Mouse (Mus musculus) heart, postnatal 0 days (tissue): ENCODE results near the gene Kdm2b. TPM values are rescaled to one million over a fixed set of nuclear protein-coding genes. Genes with fewer than 3 reads are reported as not detected.

Source experiments
- ATAC-seq: fragments of 200-750 bp; cut with Nextera tagmentation; 2 replicates; pipeline ENCODE4 v1.8.0; 2017; ENCODE audit warnings: low read depth, moderate number of reproducible peaks, moderate library complexity; ENCODE audit not compliant: insufficient read depth
- DNase-seq: peaks from one replicate; pipeline ENCODE4 v3.0.0-alpha.2; 2016; ENCODE audit warnings: low spot score
- H3K27ac ChIP-seq: fragments of 300-500 bp; sonication (generic); 2 replicates; pipeline ENCODE4 v1.5.1; 2014; ENCODE audit warnings: low read depth, mild to moderate bottlenecking
- H3K27me3 ChIP-seq: fragments of 300-500 bp; sonication (generic); 2 replicates; pipeline ENCODE4 v1.6.1; 2014; ENCODE audit warnings: low read length, mixed read lengths; ENCODE audit not compliant: control insufficient read depth, insufficient read depth
- H3K36me3 ChIP-seq: fragments of 300-500 bp; sonication (generic); replicated peaks from 2 replicates; pipeline ENCODE4 v1.6.1; 2014; ENCODE audit warnings: low read length, mixed read lengths; ENCODE audit not compliant: control insufficient read depth, insufficient read depth
- H3K4me1 ChIP-seq: fragments of 300-500 bp; sonication (generic); 2 replicates; pipeline ENCODE4 v1.6.1; 2014; ENCODE audit warnings: antibody characterized with exemption; ENCODE audit not compliant: control insufficient read depth, insufficient read depth
- H3K4me2 ChIP-seq: fragments of 300-500 bp; sonication (generic); 2 replicates; pipeline ENCODE4 v1.6.1; 2014; ENCODE audit warnings: low read depth, mild to moderate bottlenecking, low read length, moderate library complexity
- H3K4me3 ChIP-seq: fragments of 300-500 bp; sonication (generic); 2 replicates; pipeline ENCODE4 v1.5.1; 2014; ENCODE audit warnings: low read depth, low read length
- H3K9ac ChIP-seq: fragments of 300-500 bp; sonication (generic); replicated peaks from 2 replicates; pipeline ENCODE4 v1.6.1; 2014; ENCODE audit warnings: low read depth, low read length, mixed read lengths
- H3K9me3 ChIP-seq: fragments of 300-500 bp; sonication (generic); replicated peaks from 2 replicates; pipeline ENCODE4 v1.6.1; 2016; ENCODE audit warnings: low read length; ENCODE audit not compliant: control insufficient read depth
- CTCF ChIP-seq: IDR thresholded peaks from 2 replicates; pipeline ENCODE4 v1.5.1; 2016; ENCODE audit warnings: antibody characterized with exemption, control low read depth, low read depth
- EP300 ChIP-seq: IDR thresholded peaks from 2 replicates; pipeline ENCODE4 v1.6.1; 2016; ENCODE audit warnings: antibody characterized with exemption, low read depth
- WGBS: fragments of 180-500 bp; shearing (Covaris S2); extraction: QIAGEN DNeasy Blood & Tissue Kit; methylation state at CpG from one replicate; pipeline ENCODE4 v1.1.7; 2014; 5-methylcytosine and 5-hydroxymethylcytosine counted together
- polyA plus RNA-seq: library from polyadenylated mRNA; unstranded; fragments of >200 nt; fragmentation: Nextera tagmentation; extraction: Ambion mirVana; gene quantifications from 2 replicates; pipeline ENCODE4 v1.2.1, GENCODE M21; 2015
- total RNA-seq: library from RNA; depleted of rRNA; stranded (reverse); fragments of >200 nt; gene quantifications from 2 replicates; pipeline ENCODE4 v1.2.3, GENCODE M21; 2014; ENCODE audit warnings: low replicate concordance

The Kdm2b gene
- total and polyA plus RNA-seq, 2 experiments from 2014 or later: 14.7 to 29.3 TPM

GRCm38 (mm10) chr5:122989001-122989525 lies 560 bp downstream of the Kdm2b start:
- DNase-seq (peak; percentile 57), ATAC-seq (peak; percentile 67)
- Histone ChIP-seq H3K27me3 (no peaks in the 10 kb centered on the region), H3K9me3 (no peaks in the 10 kb centered on the region), H3K4me2 (peak overlapping the region; percentile 99), H3K4me1 (peaks cover 35% of the 10 kb centered on the region), H3K9ac (peak overlapping the region; percentile 88), H3K4me3 (peak overlapping the region; percentile 90), H3K36me3 (no peaks in the 10 kb centered on the region), H3K27ac (peak overlapping the region; percentile 95)
- TF ChIP-seq EP300 (no peak), CTCF (no peak)
- under 1% methylated on average over 35 of the region's 39 CpGs for WGBS

DNA sequence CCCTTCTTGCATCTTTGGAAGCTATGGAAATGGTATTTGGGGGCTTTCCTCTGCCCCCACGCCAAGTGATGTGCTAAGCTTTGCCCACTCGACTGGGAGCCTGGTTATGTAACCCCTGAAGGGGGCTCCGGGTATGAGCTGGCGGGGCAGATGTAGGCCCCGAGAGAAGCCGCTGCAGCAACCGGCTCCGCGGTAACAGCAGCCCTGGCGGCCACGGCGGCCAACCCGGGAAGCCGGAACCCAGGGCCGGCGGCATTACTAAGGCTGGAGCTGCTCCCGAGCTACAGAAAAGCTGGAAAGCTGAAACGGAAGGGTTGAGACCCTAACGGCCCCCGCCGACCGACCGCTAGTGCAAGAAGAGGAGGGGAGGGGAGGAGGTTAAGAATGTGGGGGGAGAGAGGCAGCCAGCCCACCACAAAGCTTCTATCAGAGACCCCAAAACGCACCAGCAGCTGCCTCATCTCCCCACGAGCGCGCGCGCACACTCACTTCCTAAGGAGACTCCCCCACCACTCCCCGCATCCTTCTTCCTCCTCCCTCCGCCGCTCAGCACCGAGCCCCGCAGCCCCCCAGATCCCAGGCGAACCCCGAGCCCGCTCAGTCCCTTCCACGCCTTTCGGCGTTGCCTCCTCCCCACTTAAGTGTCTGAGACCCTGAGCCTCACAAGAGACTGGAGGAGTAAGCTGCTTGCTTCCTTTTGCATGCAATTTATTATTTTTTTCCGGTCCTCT lies 1.4 kb downstream of the Kdm2b start:
- ATAC-seq (no peak), DNase-seq (no peak)
- H3K4me2 ChIP-seq: peak overlapping the region; percentile 99
- H3K9ac ChIP-seq: peak overlapping the region; percentile 88
- H3K9me3 ChIP-seq: no peaks in the 10 kb centered on the region
- peak overlapping the region; percentile 90 for H3K4me3 ChIP-seq
- peaks cover 35% of the 10 kb centered on the region for H3K4me1 ChIP-seq
- TF ChIP-seq CTCF: no peak
- no peak for TF ChIP-seq EP300
- peak overlapping the region; percentile 95 for H3K27ac ChIP-seq
- WGBS: under 1% methylated on average over 35 of the region's 41 CpGs
- H3K36me3 ChIP-seq: no peaks in the 10 kb centered on the region
- H3K27me3 ChIP-seq: no peaks in the 10 kb centered on the region

- TF ChIP-seq CTCF: no peak
- no peak for TF ChIP-seq EP300
- no peaks in the 10 kb centered on the region for H3K9me3 ChIP-seq
- peak overlapping the region; percentile 88 for H3K9ac ChIP-seq
- DNase-seq (no peak), ATAC-seq (peak; percentile 16; the same call in 1 of the 2 replicates)
- peaks cover 35% of the 10 kb centered on the region for H3K4me1 ChIP-seq
- peaks cover 5% of the 10 kb centered on the region; the same call in 1 of the 2 replicates for H3K36me3 ChIP-seq
- H3K4me2 ChIP-seq: peak overlapping the region; percentile 99
- peak overlapping the region; percentile 90 for H3K4me3 ChIP-seq
- 12% methylated on average over 39 of the region's 39 CpGs for WGBS
- H3K27me3 ChIP-seq: no peaks in the 10 kb centered on the region
- peak overlapping the region; percentile 95 for H3K27ac ChIP-seq
Measured at GRCm38 (mm10) chr5:122987211-122988020, 2.2 kb downstream of the Kdm2b start.

- DNase-seq (no peak), ATAC-seq (no peak)
- Histone ChIP-seq H3K36me3 (peaks cover 8% of the 10 kb centered on the region; the same call in 1 of the 2 replicates), H3K27me3 (no peaks in the 10 kb centered on the region), H3K9me3 (no peaks in the 10 kb centered on the region), H3K27ac (no peak overlapping the region), H3K9ac (no peak overlapping the region), H3K4me1 (peaks cover 27% of the 10 kb centered on the region), H3K4me3 (no peak overlapping the region), H3K4me2 (no peak overlapping the region)
- TF ChIP-seq EP300 (no peak), CTCF (no peak)
- WGBS: 67% methylated on average over 8 of the region's 8 CpGs
Measured at GRCm38 (mm10) chr5:122986091-122986493, 3.5 kb downstream of the Kdm2b start.

DNA sequence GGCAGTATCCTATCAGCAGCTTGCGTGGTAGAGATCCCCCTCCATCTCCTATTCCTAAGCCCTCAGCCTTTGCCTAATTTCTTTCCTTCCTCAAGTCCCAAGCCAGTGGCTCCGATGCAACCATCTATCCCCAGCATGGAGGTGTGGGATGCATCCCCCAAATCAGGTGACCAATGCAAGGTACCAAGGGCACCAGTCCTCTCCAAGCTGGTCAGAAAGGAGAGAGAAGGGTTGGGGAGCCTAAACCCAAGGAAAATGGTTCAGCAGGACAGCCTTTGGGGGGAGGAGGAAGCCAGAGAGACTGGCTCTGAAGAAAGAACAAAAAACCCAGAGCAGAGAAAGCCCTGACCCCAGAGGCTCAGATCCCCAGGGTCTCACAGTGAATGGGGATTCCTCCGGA lies 4.3 kb downstream of the Kdm2b start:
- H3K9me3 ChIP-seq: no peaks in the 10 kb centered on the region
- peaks cover 8% of the 10 kb centered on the region; the same call in 1 of the 2 replicates for H3K36me3 ChIP-seq
- no peak overlapping the region; the same call in 1 of the 2 replicates for H3K27ac ChIP-seq
- 84% methylated on average over 3 of the region's 3 CpGs for WGBS
- no peak for ATAC-seq
- H3K4me1 ChIP-seq: peaks cover 21% of the 10 kb centered on the region
- DNase-seq: no peak
- no peaks in the 10 kb centered on the region for H3K27me3 ChIP-seq
- no peak overlapping the region for H3K9ac ChIP-seq
- no peak overlapping the region for H3K4me3 ChIP-seq
- no peak overlapping the region for H3K4me2 ChIP-seq
- TF ChIP-seq EP300 (no peak), CTCF (no peak)
